Mouse (Mus musculus): Measurements from ENCODE around the gene Inha. TPM values are rescaled to one million over a fixed set of nuclear protein-coding genes. Genes with fewer than 3 reads are reported as not detected.

Inha gene
- polyA plus RNA-seq, 1 experiment from 2014 or later: 2.1 TPM

GRCm38 (mm10) chr1:75538597-75539190, 31.8 kb downstream of the Inha start:
- Histone ChIP-seq H3K36me3 (ENCODE audit: insufficient read depth) (peaks cover 26% of the 10 kb centered on the region), H3K9ac (no peak overlapping the region), H3K27ac (ENCODE audit: low read depth) (no peak overlapping the region), H3K4me3 (ENCODE audit: low read depth, low read length) (no peak overlapping the region), H3K9me3 (ENCODE audit: low read depth, low read length) (no peaks in the 10 kb centered on the region), H3K4me2 (no peak overlapping the region), H3K27me3 (ENCODE audit: insufficient read depth, low read length) (no peaks in the 10 kb centered on the region), H3K4me1 (ENCODE audit: insufficient read depth) (no peaks in the 10 kb centered on the region)
- no peak for TF ChIP-seq CTCF (IDR thresholded peaks at IDR 0.05; ENCODE audit: low read depth)
- DNase-seq (no peak), ATAC-seq (ENCODE audit: insufficient read depth) (no peak)
- WGBS: 80% methylated on average over 9 of the region's 9 CpGs

- Histone ChIP-seq H3K9me3 (ENCODE audit: low read depth, low read length) (no peaks in the 10 kb centered on the region), H3K27me3 (ENCODE audit: insufficient read depth, low read length) (no peaks in the 10 kb centered on the region), H3K27ac (ENCODE audit: low read depth) (no peak overlapping the region), H3K4me1 (ENCODE audit: insufficient read depth) (peaks cover 6% of the 10 kb centered on the region; the same call in 1 of the 2 replicates), H3K4me2 (no peak overlapping the region), H3K9ac (no peak overlapping the region), H3K36me3 (ENCODE audit: insufficient read depth) (peaks cover 2% of the 10 kb centered on the region; the same call in 1 of the 2 replicates), H3K4me3 (ENCODE audit: low read depth, low read length) (no peak overlapping the region)
- ATAC-seq (ENCODE audit: insufficient read depth) (no peak), DNase-seq (no peak)
- TF ChIP-seq CTCF (IDR thresholded peaks at IDR 0.05; ENCODE audit: low read depth): no peak
- 83% methylated on average over 7 of the region's 7 CpGs for WGBS
Measured at GRCm38 (mm10) chr1:75541496-75541895, 34.6 kb downstream of the Inha start.

- H3K4me1 ChIP-seq (ENCODE audit: insufficient read depth): peaks cover 6% of the 10 kb centered on the region; the same call in 1 of the 2 replicates
- 86% methylated on average over 6 of the region's 6 CpGs for WGBS
- no peak for ATAC-seq (ENCODE audit: insufficient read depth)
- DNase-seq: no peak
- H3K4me2 ChIP-seq: no peak overlapping the region
- TF ChIP-seq CTCF (IDR thresholded peaks at IDR 0.05; ENCODE audit: low read depth): no peak
- H3K36me3 ChIP-seq (ENCODE audit: insufficient read depth): no peaks in the 10 kb centered on the region; the same call in 1 of the 2 replicates
- H3K9me3 ChIP-seq (ENCODE audit: low read depth, low read length): no peaks in the 10 kb centered on the region
- H3K4me3 ChIP-seq (ENCODE audit: low read depth, low read length): no peak overlapping the region
- H3K27me3 ChIP-seq (ENCODE audit: insufficient read depth, low read length): no peaks in the 10 kb centered on the region
- H3K27ac ChIP-seq (ENCODE audit: low read depth): no peak overlapping the region
- no peak overlapping the region for H3K9ac ChIP-seq
Measured at GRCm38 (mm10) chr1:75544351-75544750, 37.5 kb downstream of the Inha start.

- Histone ChIP-seq H3K9ac (peak within 1 kb of the TSS; percentile 77), H3K4me2 (peak within 1 kb of the TSS; percentile 74), H3K4me1 (ENCODE audit: insufficient read depth) (peaks cover 6% of the 10 kb centered on the region; the same call in 1 of the 2 replicates), H3K27ac (ENCODE audit: low read depth) (peak within 1 kb of the TSS; percentile 63), H3K9me3 (ENCODE audit: low read depth, low read length) (no peaks in the 10 kb centered on the region), H3K4me3 (ENCODE audit: low read depth, low read length) (peak within 1 kb of the TSS; percentile 66), H3K36me3 (ENCODE audit: insufficient read depth) (peaks cover 4% of the 10 kb centered on the region), H3K27me3 (ENCODE audit: insufficient read depth, low read length) (no peaks in the 10 kb centered on the region)
- 1% methylated on average over 47 of the region's 64 CpGs for WGBS
- peak; percentile 57 for TF ChIP-seq CTCF (IDR thresholded peaks at IDR 0.05; ENCODE audit: low read depth)
- ATAC-seq (ENCODE audit: insufficient read depth) (peak; percentile 90), DNase-seq (peak; percentile 83)
Measured at GRCm38 (mm10) chr1:75545965-75546956, 39.4 kb downstream of the Inha start, which contains the start of gene Slc4a3. TSS of gene Slc4a3 (plus strand) at chr1:75546266.

GRCm38 (mm10) chr1:75547351-75547750, 40.5 kb downstream of the Inha start:
- Histone ChIP-seq H3K27me3 (ENCODE audit: insufficient read depth, low read length) (no peaks in the 10 kb centered on the region), H3K4me2 (peak overlapping the region; percentile 74), H3K27ac (ENCODE audit: low read depth) (no peak overlapping the region), H3K9ac (no peak overlapping the region), H3K9me3 (ENCODE audit: low read depth, low read length) (no peaks in the 10 kb centered on the region), H3K4me3 (ENCODE audit: low read depth, low read length) (no peak overlapping the region), H3K36me3 (ENCODE audit: insufficient read depth) (peaks cover 12% of the 10 kb centered on the region), H3K4me1 (ENCODE audit: insufficient read depth) (peaks cover 6% of the 10 kb centered on the region; the same call in 1 of the 2 replicates)
- no peak for DNase-seq
- 92% methylated on average over 13 of the region's 13 CpGs for WGBS
- no peak for ATAC-seq (ENCODE audit: insufficient read depth)
- TF ChIP-seq CTCF (IDR thresholded peaks at IDR 0.05; ENCODE audit: low read depth): no peak

- Histone ChIP-seq H3K27me3 (ENCODE audit: insufficient read depth, low read length) (no peaks in the 10 kb centered on the region), H3K36me3 (ENCODE audit: insufficient read depth) (peaks cover 16% of the 10 kb centered on the region), H3K4me2 (no peak overlapping the region), H3K4me3 (ENCODE audit: low read depth, low read length) (no peak overlapping the region), H3K9me3 (ENCODE audit: low read depth, low read length) (no peaks in the 10 kb centered on the region), H3K27ac (ENCODE audit: low read depth) (no peak overlapping the region), H3K9ac (no peak overlapping the region), H3K4me1 (ENCODE audit: insufficient read depth) (peaks cover 6% of the 10 kb centered on the region; the same call in 1 of the 2 replicates)
- TF ChIP-seq CTCF (IDR thresholded peaks at IDR 0.05; ENCODE audit: low read depth): no peak
- DNase-seq: no peak
- WGBS: 87% methylated on average over 3 of the region's 3 CpGs
- ATAC-seq (ENCODE audit: insufficient read depth): no peak
Measured at GRCm38 (mm10) chr1:75548083-75548482, 41.2 kb downstream of the Inha start.

- Histone ChIP-seq H3K36me3 (ENCODE audit: insufficient read depth) (peaks cover 20% of the 10 kb centered on the region), H3K4me3 (ENCODE audit: low read depth, low read length) (no peak overlapping the region), H3K4me1 (ENCODE audit: insufficient read depth) (peaks cover 6% of the 10 kb centered on the region; the same call in 1 of the 2 replicates), H3K9me3 (ENCODE audit: low read depth, low read length) (no peaks in the 10 kb centered on the region), H3K27me3 (ENCODE audit: insufficient read depth, low read length) (no peaks in the 10 kb centered on the region), H3K27ac (ENCODE audit: low read depth) (no peak overlapping the region), H3K4me2 (no peak overlapping the region), H3K9ac (no peak overlapping the region)
- DNase-seq (no peak), ATAC-seq (ENCODE audit: insufficient read depth) (no peak)
- no peak for TF ChIP-seq CTCF (IDR thresholded peaks at IDR 0.05; ENCODE audit: low read depth)
- WGBS: 79% methylated on average over 17 of the region's 17 CpGs
Measured at GRCm38 (mm10) chr1:75548871-75549270, 42.0 kb downstream of the Inha start.
